Mouse (Mus musculus) heart, embryonic 12.5 days (tissue): ENCODE measurements at regions not wholly inside any gene's neighbourhood (a gene's known extent, or its start where the extent isn't known, plus 50 kb on each side); places are given as distances from the start of the nearest gene placed in this dataset.
"Not testable (repeated sequence)": the region's sequence is repeated elsewhere in the genome, so short reads cannot be mapped to it uniquely, and the experiment has no call there.

Experiments used
- ATAC-seq: fragments of 200-750 bp; cut with Nextera tagmentation; 2 replicates; pipeline ENCODE4 v1.8.0; 2017; ENCODE audit warnings: moderate TSS enrichment, moderate library complexity; ENCODE audit not compliant: insufficient number of reproducible peaks, low FRiP score
- H3K27ac ChIP-seq: fragments of 300-500 bp; sonication (generic); 2 replicates; pipeline ENCODE4 v1.5.1; 2016; ENCODE audit warnings: mild to moderate bottlenecking, moderate library complexity; ENCODE audit not compliant: poor library complexity, severe bottlenecking
- H3K27me3 ChIP-seq: fragments of 300-500 bp; sonication (generic); replicated peaks from 2 replicates; pipeline ENCODE4 v1.6.1; 2016; ENCODE audit warnings: mild to moderate bottlenecking, moderate library complexity
- H3K36me3 ChIP-seq: fragments of 300-500 bp; sonication (generic); 2 replicates; pipeline ENCODE4 v1.6.1; 2016; ENCODE audit warnings: mild to moderate bottlenecking, moderate library complexity
- H3K4me1 ChIP-seq: fragments of 300-500 bp; sonication (generic); replicated peaks from 2 replicates; pipeline ENCODE4 v1.6.1; 2016; ENCODE audit warnings: mild to moderate bottlenecking
- H3K4me2 ChIP-seq: fragments of 300-500 bp; sonication (generic); 2 replicates; pipeline ENCODE4 v1.6.1; 2016; ENCODE audit warnings: mild to moderate bottlenecking, moderate library complexity
- H3K4me3 ChIP-seq: fragments of 300-500 bp; sonication (generic); 2 replicates; pipeline ENCODE4 v1.5.1; 2016; ENCODE audit warnings: mild to moderate bottlenecking
- H3K9ac ChIP-seq: fragments of 300-500 bp; sonication (generic); 2 replicates; pipeline ENCODE4 v1.6.1; 2016; ENCODE audit warnings: mild to moderate bottlenecking, moderate library complexity
- H3K9me3 ChIP-seq: fragments of 300-500 bp; sonication (generic); replicated peaks from 2 replicates; pipeline ENCODE4 v1.6.1; 2016; ENCODE audit warnings: mild to moderate bottlenecking, moderate library complexity
- WGBS: fragments of 180-500 bp; shearing (Covaris S2); methylation state at CpG from one replicate; pipeline ENCODE4 v1.1.7; 2016; 5-methylcytosine and 5-hydroxymethylcytosine counted together

DNA sequence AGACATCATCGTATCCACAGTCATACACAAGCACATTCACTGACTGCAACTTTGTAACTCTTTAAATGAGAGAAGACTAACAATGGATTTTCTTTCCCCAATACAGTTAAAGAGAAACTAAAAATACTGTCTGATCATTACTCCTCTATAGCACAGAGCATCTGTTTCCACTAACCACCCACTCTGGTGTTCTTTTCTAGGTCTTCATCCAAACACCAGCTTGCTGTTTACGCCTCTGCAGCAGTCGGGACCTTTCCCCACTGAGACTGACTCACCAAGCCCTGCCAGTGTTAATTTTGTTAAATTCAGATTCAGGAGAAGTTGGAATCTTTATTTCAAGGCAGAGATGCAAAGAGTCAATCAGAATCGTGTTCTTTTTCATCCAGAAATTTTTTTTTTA is 300.3 kb upstream of the Slc39a10 start:
- H3K27ac ChIP-seq: no peak overlapping the region
- no peaks in the 10 kb centered on the region for H3K36me3 ChIP-seq
- H3K4me1 ChIP-seq: no peaks in the 10 kb centered on the region
- no peak for ATAC-seq
- H3K9me3 ChIP-seq: no peaks in the 10 kb centered on the region
- H3K9ac ChIP-seq: no peak overlapping the region
- whole genome bisulfite sequencing: 79% methylated on average over 4 of the region's 4 CpGs
- no peaks in the 10 kb centered on the region for H3K27me3 ChIP-seq
- H3K4me3 ChIP-seq: no peak overlapping the region
- no peak overlapping the region for H3K4me2 ChIP-seq

GRCm38 (mm10) chr1:47164417-47164816 is 271.8 kb upstream of the Slc39a10 start:
- 72% methylated on average over 3 of the region's 3 CpGs for WGBS
- H3K4me2 ChIP-seq: no peak overlapping the region
- no peaks in the 10 kb centered on the region for H3K9me3 ChIP-seq
- H3K4me3 ChIP-seq: no peak overlapping the region
- H3K9ac ChIP-seq: no peak overlapping the region
- H3K27ac ChIP-seq: no peak overlapping the region
- H3K27me3 ChIP-seq: no peaks in the 10 kb centered on the region
- no peaks in the 10 kb centered on the region for H3K36me3 ChIP-seq
- ATAC-seq: no peak
- no peaks in the 10 kb centered on the region for H3K4me1 ChIP-seq

DNA sequence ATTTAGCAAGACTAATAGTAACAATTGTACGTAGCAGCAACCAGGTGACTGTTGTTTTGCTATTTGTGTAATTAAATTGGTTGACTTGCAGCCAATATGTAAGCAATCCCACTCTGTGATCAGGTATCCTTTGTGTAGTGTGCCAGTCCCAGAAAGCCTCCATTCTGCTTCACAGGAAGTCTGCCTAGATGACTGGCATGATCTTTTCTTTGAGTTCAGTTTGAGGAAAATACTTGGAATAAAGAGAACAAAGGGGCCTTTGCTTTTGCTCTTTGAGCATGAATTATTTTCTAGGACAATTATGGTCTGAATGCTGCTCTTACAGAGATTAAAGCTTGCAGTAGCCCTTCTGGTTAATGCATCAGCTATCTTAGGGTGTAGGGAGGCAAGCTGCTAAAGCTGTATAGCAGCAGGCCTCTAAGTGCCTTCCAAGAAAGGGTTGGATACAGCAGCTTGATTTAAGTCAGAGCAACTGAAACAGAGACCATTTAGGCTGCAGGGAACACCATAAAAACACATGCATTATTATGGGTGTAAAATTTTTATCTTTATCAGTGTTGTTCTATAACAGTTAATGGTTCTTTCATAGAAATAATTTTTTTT is 271.3 kb upstream of the Slc39a10 start:
- Histone ChIP-seq H3K4me3 (no peak overlapping the region), H3K9me3 (no peaks in the 10 kb centered on the region), H3K4me1 (no peaks in the 10 kb centered on the region), H3K9ac (no peak overlapping the region), H3K27ac (no peak overlapping the region), H3K4me2 (no peak overlapping the region), H3K36me3 (no peaks in the 10 kb centered on the region), H3K27me3 (no peaks in the 10 kb centered on the region)
- 89% methylated on average over 1 of the region's 1 CpGs for WGBS
- ATAC-seq: no peak

DNA sequence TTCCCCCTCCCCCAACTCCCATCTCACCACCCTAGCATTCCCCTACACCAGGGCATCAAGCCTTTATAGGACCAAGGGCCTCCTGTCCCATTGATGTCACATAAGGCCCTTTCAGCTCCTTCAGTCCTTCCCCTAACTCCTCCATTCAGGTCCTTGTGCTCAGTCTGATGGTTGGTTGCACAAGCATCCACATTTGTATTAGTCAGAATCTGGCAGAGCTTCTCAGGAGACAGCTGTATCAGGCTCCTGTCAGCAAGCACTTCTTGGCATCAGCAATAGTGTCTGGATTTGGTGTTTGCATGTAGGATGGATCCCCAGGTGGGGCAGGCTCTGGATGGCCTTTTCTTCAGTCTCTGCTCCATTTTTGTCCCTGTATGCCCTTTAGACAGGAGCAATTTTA is 237.4 kb upstream of the Slc39a10 start:
- not testable (repeated sequence) for H3K4me1 ChIP-seq, H3K27me3 ChIP-seq, H3K4me3 ChIP-seq, ATAC-seq, H3K4me2 ChIP-seq, H3K9me3 ChIP-seq, H3K27ac ChIP-seq, H3K36me3 ChIP-seq, H3K9ac ChIP-seq

DNA sequence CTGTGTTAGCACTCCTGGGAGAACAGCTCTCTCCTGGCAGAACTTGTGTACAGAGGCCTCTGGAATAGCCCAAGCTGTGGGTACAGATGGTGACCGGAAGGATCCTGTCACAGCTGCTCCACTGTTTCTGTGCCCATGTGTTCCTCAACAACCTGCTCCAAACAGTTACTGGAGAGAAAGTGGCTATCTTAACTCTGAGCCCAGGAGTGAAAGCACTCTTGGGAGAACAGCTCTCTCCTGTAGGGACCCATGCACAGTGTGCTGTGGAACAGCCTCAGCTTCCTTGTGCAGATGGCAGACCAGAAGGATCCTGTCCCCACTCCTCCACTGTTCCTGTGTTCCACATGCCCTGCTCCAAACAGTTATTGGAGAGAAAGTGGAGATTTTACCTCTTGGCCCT is 227.0 kb upstream of the Slc39a10 start:
- H3K27me3 ChIP-seq: no peaks in the 10 kb centered on the region
- H3K9me3 ChIP-seq: no peaks in the 10 kb centered on the region
- H3K9ac ChIP-seq: no peak overlapping the region
- no peaks in the 10 kb centered on the region for H3K36me3 ChIP-seq
- no peak overlapping the region for H3K27ac ChIP-seq
- H3K4me1 ChIP-seq: no peaks in the 10 kb centered on the region
- H3K4me2 ChIP-seq: no peak overlapping the region
- H3K4me3 ChIP-seq: no peak overlapping the region
- WGBS: 94% methylated on average over 1 of the region's 1 CpGs
- ATAC-seq: no peak

- not testable (repeated sequence) for H3K27ac ChIP-seq, ATAC-seq, H3K4me3 ChIP-seq, H3K4me2 ChIP-seq, H3K4me1 ChIP-seq, H3K9ac ChIP-seq, H3K27me3 ChIP-seq, H3K9me3 ChIP-seq, H3K36me3 ChIP-seq
- 90% methylated on average over 4 of the region's 4 CpGs for WGBS
These were observed 224.0 kb upstream of the Slc39a10 start for GRCm38 (mm10) chr1:47116681-47117080.

DNA sequence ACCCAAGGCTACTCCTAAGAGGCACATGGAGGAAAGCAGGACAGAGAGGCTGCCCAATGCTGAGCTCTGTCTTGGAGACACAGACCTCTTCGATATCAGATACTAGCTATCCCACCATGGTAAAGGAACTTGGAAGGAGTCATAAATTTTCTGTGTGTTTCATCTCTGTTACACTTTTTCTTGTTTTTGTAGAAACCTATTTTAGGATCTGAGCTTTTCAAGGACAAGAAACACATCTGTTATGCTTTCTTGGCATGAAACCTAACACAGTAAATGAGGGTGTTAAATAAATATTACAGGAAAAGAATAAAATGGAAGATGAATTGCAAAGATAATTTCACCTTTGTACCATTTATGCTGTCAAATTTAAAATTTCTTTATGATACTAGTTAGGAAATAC is 219.8 kb upstream of the Slc39a10 start:
- no peak overlapping the region for H3K4me3 ChIP-seq
- no peaks in the 10 kb centered on the region for H3K27me3 ChIP-seq
- 78% methylated on average over 1 of the region's 1 CpGs for WGBS
- H3K36me3 ChIP-seq: no peaks in the 10 kb centered on the region
- H3K4me2 ChIP-seq: no peak overlapping the region
- H3K27ac ChIP-seq: no peak overlapping the region
- H3K4me1 ChIP-seq: no peaks in the 10 kb centered on the region
- no peak for ATAC-seq
- no peak overlapping the region for H3K9ac ChIP-seq
- no peaks in the 10 kb centered on the region for H3K9me3 ChIP-seq

DNA sequence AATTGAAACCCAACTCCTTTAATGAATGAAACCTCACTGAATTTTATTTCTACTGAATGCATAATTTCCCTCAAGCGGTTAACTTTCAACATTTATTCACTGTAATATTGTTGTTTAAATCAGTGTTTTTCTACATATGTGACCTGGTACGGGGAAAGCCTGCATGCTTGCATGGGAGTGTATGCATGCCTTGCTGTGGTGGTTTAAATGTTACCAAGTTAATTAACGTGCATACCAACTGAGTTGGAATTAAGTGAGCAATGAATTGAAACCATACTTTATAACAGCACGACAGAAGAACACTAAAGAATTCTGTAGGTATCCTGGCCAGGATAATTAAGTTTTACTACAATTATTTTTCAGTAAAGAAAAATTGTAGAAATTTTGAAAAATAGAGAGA is 211.4 kb upstream of the Slc39a10 start:
- Histone ChIP-seq H3K4me1 (no peaks in the 10 kb centered on the region), H3K9ac (no peak overlapping the region), H3K36me3 (no peaks in the 10 kb centered on the region), H3K4me3 (no peak overlapping the region), H3K27ac (no peak overlapping the region), H3K9me3 (no peaks in the 10 kb centered on the region), H3K27me3 (no peaks in the 10 kb centered on the region), H3K4me2 (no peak overlapping the region)
- 81% methylated on average over 4 of the region's 4 CpGs for WGBS
- ATAC-seq: no peak

- H3K4me3 ChIP-seq: no peak overlapping the region
- H3K9me3 ChIP-seq: no peaks in the 10 kb centered on the region
- ATAC-seq: no peak
- no peaks in the 10 kb centered on the region for H3K27me3 ChIP-seq
- 82% methylated on average over 6 of the region's 6 CpGs for WGBS
- no peak overlapping the region for H3K4me2 ChIP-seq
- no peak overlapping the region for H3K27ac ChIP-seq
- H3K4me1 ChIP-seq: no peaks in the 10 kb centered on the region
- H3K36me3 ChIP-seq: no peaks in the 10 kb centered on the region
- no peak overlapping the region for H3K9ac ChIP-seq
These were observed 210.8 kb upstream of the Slc39a10 start for GRCm38 (mm10) chr1:47103321-47103988.

DNA sequence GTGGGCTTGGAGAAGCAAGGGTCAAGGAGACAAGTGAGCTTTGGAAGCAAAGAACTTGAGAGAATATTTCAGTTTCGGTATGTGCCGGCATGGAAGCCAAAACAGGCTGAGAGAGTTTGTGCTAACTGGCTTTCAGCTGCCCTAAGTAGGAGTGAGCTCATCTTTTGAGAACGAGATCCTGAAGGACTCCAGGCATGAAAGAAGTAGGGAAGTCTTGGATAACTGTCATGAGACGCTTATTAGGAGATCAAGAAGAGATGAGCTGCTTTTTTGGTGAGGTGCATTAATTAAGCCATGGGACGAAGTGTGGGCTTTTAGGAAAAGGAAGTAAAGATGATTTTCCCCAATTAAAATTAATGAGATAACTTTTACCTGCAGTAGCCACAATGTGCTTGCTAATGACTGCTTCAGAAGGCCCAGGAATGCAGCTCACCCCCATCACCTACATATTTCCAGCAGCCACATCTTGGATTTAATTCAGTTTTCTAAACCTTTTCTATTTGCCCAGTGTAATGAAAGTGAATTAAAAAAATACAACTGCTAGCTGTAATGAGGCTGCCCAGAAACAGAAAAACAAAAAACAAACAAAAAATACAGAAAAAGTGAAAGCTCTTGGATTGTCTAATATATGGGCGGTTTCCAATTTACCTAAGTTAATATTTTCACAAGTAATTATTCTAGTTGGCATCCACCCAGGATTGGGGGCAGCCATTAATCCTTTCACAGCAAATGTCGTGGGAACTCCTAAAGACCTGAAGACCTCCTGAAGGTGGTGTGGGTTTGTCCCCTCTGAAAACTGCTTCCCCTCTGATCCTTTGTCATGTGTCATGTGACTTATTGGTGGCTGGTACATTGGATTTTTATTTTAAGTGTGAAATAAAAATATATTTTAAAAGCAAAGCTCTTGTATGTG is 204.7 kb upstream of the Slc39a10 start:
- H3K27me3 ChIP-seq: no peaks in the 10 kb centered on the region
- ATAC-seq: no peak
- 73% methylated on average over 7 of the region's 7 CpGs for WGBS
- H3K4me3 ChIP-seq: no peak overlapping the region
- H3K4me1 ChIP-seq: no peaks in the 10 kb centered on the region
- no peak overlapping the region for H3K4me2 ChIP-seq
- no peak overlapping the region for H3K27ac ChIP-seq
- H3K36me3 ChIP-seq: no peaks in the 10 kb centered on the region
- H3K9ac ChIP-seq: no peak overlapping the region
- H3K9me3 ChIP-seq: no peaks in the 10 kb centered on the region

- Histone ChIP-seq H3K4me3 (no peak overlapping the region), H3K4me2 (no peak overlapping the region), H3K27me3 (no peaks in the 10 kb centered on the region), H3K36me3 (no peaks in the 10 kb centered on the region), H3K27ac (no peak overlapping the region), H3K9me3 (no peaks in the 10 kb centered on the region; the same call in 1 of the 2 replicates), H3K4me1 (no peaks in the 10 kb centered on the region), H3K9ac (no peak overlapping the region)
- no peak for ATAC-seq
- 19% methylated on average over 3 of the region's 3 CpGs for WGBS
These were observed 201.8 kb upstream of the Slc39a10 start for GRCm38 (mm10) chr1:47094498-47094897.
